Mouse (Mus musculus): Measurements from ENCODE around the gene Cpne8. TPM values are rescaled to one million over a fixed set of nuclear protein-coding genes. Genes with fewer than 3 reads are reported as not detected.
"Not testable (repeated sequence)": the region's sequence is repeated elsewhere in the genome, so short reads cannot be mapped to it uniquely, and the experiment has no call there.

Cpne8 gene
- polyA plus RNA-seq, 1 experiment from 2014 or later = 13.4 TPM

DNA sequence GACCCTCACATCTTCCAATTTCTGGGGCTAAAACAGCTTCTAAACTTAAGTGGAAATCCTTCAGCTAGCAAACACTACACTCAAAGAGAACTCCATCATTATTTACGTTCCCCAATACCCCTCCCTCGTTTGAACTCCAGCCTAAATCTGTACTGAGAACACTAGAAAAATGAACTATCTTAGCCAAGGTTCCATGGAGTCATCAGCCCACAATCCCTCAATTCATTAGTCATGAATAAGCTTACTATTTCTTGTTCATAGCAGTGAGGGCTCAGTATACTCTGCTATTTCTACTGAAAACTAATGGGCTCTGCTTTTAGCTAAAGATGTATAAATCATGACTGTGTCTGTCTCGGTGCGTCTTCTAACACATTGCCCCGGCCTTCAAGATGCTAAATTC lies 55.0 kb downstream of the Cpne8 start:
- ATAC-seq (ENCODE audit: low FRiP score, low TSS enrichment) (no peak), DNase-seq (ENCODE audit: low spot score) (no peak)
- H3K9me3 ChIP-seq (ENCODE audit: control insufficient read depth, low read length) = no peaks in the 10 kb centered on the region
- 53% methylated on average over 5 of the region's 5 CpGs for WGBS
- H3K4me3 ChIP-seq (ENCODE audit: low read depth, low read length) = no peak overlapping the region
- H3K27me3 ChIP-seq (ENCODE audit: control insufficient read depth, insufficient read depth, low read length) = no peaks in the 10 kb centered on the region
- no peak overlapping the region for H3K27ac ChIP-seq (replicated peaks)
- no peaks in the 10 kb centered on the region for H3K4me1 ChIP-seq (replicated peaks; ENCODE audit: control insufficient read depth, insufficient read depth)
- TF ChIP-seq EP300 (optimal IDR thresholded peaks at IDR 0.05) (no peak), CTCF (IDR thresholded peaks at IDR 0.05; ENCODE audit: low read depth) (no peak)
- no peaks in the 10 kb centered on the region for H3K36me3 ChIP-seq (ENCODE audit: control insufficient read depth, insufficient read depth, low read length)
- H3K4me2 ChIP-seq (replicated peaks; ENCODE audit: low read depth) = no peak overlapping the region
- H3K9ac ChIP-seq (ENCODE audit: low read length) = no peak overlapping the region

DNA sequence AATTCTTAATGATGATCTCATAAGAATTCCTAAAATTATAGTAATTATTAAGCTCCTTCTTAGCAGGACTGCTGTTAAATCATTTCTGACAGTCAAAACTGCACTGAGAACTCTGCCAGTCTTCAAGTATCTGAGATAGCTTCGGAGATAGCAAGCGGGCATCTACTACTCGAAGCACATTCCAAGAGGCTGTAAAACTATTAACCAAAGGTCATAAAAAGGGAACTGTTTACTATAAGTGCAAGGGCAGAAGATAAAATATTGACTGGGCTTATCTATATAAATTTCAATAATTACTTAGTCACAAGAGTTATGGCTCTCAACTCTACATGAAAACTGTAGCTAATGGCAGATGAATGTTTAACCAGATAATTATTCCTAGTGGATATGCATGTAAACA lies 57.2 kb downstream of the Cpne8 start:
- Histone ChIP-seq H3K9me3 (ENCODE audit: control insufficient read depth, low read length) (no peaks in the 10 kb centered on the region), H3K4me1 (replicated peaks; ENCODE audit: control insufficient read depth, insufficient read depth) (no peaks in the 10 kb centered on the region), H3K27me3 (ENCODE audit: control insufficient read depth, insufficient read depth, low read length) (no peaks in the 10 kb centered on the region), H3K36me3 (ENCODE audit: control insufficient read depth, insufficient read depth, low read length) (no peaks in the 10 kb centered on the region), H3K4me3 (ENCODE audit: low read depth, low read length) (no peak overlapping the region), H3K27ac (replicated peaks) (no peak overlapping the region), H3K9ac (ENCODE audit: low read length) (no peak overlapping the region), H3K4me2 (replicated peaks; ENCODE audit: low read depth) (no peak overlapping the region)
- ATAC-seq (ENCODE audit: low FRiP score, low TSS enrichment) (no peak), DNase-seq (ENCODE audit: low spot score) (no peak)
- 62% methylated on average over 3 of the region's 3 CpGs for WGBS
- TF ChIP-seq CTCF (IDR thresholded peaks at IDR 0.05; ENCODE audit: low read depth) (no peak), EP300 (optimal IDR thresholded peaks at IDR 0.05) (no peak)

DNA sequence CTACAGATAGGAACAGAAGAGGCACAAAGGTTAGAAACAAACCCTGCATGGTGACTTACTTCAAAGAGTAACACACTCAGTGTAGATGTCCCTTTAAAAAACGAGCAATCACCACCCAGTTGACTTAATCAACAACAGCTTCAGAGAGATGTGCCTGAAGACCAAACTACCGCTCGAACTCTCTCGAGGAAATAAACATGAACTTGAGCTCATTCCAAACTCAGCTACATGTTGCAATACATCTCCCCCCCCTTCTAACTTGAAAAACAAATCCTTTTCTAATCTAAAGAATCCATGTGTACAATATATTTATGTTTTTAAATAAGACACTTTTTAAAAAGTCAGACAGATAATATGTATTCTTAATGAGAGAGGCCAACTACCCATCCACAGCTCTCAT lies 59.5 kb downstream of the Cpne8 start:
- H3K9ac ChIP-seq (ENCODE audit: low read length) = no peak overlapping the region
- DNase-seq (ENCODE audit: low spot score) (no peak), ATAC-seq (ENCODE audit: low FRiP score, low TSS enrichment) (no peak)
- no peak for TF ChIP-seq CTCF (IDR thresholded peaks at IDR 0.05; ENCODE audit: low read depth)
- no peak for TF ChIP-seq EP300 (optimal IDR thresholded peaks at IDR 0.05)
- H3K36me3 ChIP-seq (ENCODE audit: control insufficient read depth, insufficient read depth, low read length) = no peaks in the 10 kb centered on the region
- H3K4me1 ChIP-seq (replicated peaks; ENCODE audit: control insufficient read depth, insufficient read depth) = no peaks in the 10 kb centered on the region
- no peak overlapping the region for H3K4me3 ChIP-seq (ENCODE audit: low read depth, low read length)
- WGBS = 47% methylated on average over 4 of the region's 4 CpGs
- no peaks in the 10 kb centered on the region for H3K27me3 ChIP-seq (ENCODE audit: control insufficient read depth, insufficient read depth, low read length)
- H3K9me3 ChIP-seq (ENCODE audit: control insufficient read depth, low read length) = no peaks in the 10 kb centered on the region
- H3K27ac ChIP-seq (replicated peaks) = no peak overlapping the region
- H3K4me2 ChIP-seq (replicated peaks; ENCODE audit: low read depth) = no peak overlapping the region

DNA sequence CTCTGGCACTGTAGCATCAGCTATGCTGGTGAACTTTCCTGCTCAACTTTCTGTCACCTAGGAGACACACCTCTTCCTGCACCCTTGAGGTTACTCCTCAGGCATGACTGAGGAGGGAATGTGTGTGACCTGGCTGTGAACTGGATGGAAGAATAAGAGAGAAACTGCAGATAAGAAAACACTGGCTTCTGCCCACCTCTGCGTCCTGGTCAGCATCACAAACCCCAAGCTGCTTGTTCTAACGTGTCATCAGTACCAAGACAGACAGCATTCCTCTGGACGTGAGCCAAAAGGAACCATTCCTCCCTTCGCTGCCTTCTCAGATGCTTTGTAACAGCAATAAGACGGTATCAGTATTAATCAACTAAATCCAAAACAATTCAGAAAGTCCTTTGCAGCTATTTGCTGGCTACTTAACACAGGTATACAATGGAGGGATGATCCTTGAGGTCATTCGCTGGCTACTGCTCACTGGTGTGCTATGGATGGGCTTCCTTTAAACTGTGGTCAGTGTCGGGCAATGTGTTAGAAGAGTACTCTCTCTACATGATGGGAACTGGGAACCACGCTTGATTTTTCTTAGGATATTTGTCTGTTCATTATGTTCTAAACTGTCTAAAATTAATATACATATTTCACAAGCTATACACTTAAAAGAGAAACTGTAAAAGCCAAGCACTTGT lies 63.0 kb downstream of the Cpne8 start:
- ATAC-seq (ENCODE audit: low FRiP score, low TSS enrichment) (no peak), DNase-seq (ENCODE audit: low spot score) (no peak)
- Histone ChIP-seq H3K4me3 (ENCODE audit: low read depth, low read length) (no peak overlapping the region), H3K4me1 (replicated peaks; ENCODE audit: control insufficient read depth, insufficient read depth) (no peaks in the 10 kb centered on the region), H3K27ac (replicated peaks) (no peak overlapping the region), H3K9ac (ENCODE audit: low read length) (no peak overlapping the region), H3K27me3 (ENCODE audit: control insufficient read depth, insufficient read depth, low read length) (no peaks in the 10 kb centered on the region), H3K9me3 (ENCODE audit: control insufficient read depth, low read length) (no peaks in the 10 kb centered on the region), H3K4me2 (replicated peaks; ENCODE audit: low read depth) (no peak overlapping the region), H3K36me3 (ENCODE audit: control insufficient read depth, insufficient read depth, low read length) (no peaks in the 10 kb centered on the region)
- no peak for TF ChIP-seq CTCF (IDR thresholded peaks at IDR 0.05; ENCODE audit: low read depth)
- TF ChIP-seq EP300 (optimal IDR thresholded peaks at IDR 0.05) = no peak
- WGBS = 28% methylated on average over 8 of the region's 8 CpGs

DNA sequence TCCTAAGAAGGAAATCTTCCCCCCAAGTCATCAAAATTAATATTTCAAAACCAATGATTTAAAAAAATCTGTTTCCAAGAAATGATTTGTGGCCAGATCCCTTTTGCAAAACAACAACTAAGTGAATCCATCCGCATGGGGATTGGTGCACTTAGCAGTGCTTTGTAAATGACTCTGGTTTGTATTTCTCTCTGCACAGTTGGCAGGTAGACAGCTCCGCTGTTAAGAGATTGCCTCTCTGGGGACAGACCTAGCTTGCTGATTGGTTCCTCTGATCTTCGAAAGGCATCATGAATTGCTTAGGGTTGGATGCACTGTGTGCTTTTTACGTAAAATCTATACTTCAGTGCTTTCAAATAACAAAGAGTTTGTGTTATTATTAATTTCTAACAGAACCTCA lies 68.5 kb downstream of the Cpne8 start:
- H3K4me1 ChIP-seq (replicated peaks; ENCODE audit: control insufficient read depth, insufficient read depth); H3K27me3 ChIP-seq (ENCODE audit: control insufficient read depth, insufficient read depth, low read length); H3K36me3 ChIP-seq (ENCODE audit: control insufficient read depth, insufficient read depth, low read length); H3K27ac ChIP-seq (replicated peaks); H3K4me2 ChIP-seq (replicated peaks; ENCODE audit: low read depth); H3K9me3 ChIP-seq (ENCODE audit: control insufficient read depth, low read length); H3K9ac ChIP-seq (ENCODE audit: low read length); H3K4me3 ChIP-seq (ENCODE audit: low read depth, low read length); DNase-seq (ENCODE audit: low spot score); ATAC-seq (ENCODE audit: low FRiP score, low TSS enrichment): not testable (repeated sequence)
- 81% methylated on average over 4 of the region's 4 CpGs for WGBS

DNA sequence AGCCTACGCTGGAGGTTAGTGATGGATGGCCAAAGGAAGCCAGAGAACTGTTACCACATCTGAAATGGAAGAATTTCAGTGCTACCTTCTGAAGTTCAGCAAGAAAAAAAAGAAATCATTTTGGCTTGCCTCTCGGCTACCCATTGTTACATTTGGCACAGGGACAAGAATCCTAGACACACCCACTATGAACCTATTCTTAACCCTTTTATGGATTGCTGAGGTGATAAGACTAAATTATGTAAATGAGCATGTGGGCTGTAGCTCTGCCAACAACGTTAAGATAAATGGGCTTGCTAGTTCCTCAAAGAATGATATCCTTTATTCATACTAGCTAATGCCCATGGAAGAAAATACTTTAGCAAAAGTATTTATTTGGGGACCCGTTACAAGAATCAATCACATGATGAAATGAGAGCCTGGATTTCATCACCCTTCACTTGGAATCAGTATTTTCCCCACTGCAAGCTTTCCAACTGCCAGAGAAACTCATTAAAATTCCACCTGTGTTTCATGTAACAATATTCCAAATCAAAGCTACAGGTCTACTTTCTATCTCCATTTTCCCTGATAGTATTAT lies 69.3 kb downstream of the Cpne8 start:
- Histone ChIP-seq H3K4me3 (ENCODE audit: low read depth, low read length) (no peak overlapping the region), H3K9me3 (ENCODE audit: control insufficient read depth, low read length) (no peaks in the 10 kb centered on the region), H3K27me3 (ENCODE audit: control insufficient read depth, insufficient read depth, low read length) (no peaks in the 10 kb centered on the region), H3K27ac (replicated peaks) (no peak overlapping the region), H3K9ac (ENCODE audit: low read length) (no peak overlapping the region), H3K4me2 (replicated peaks; ENCODE audit: low read depth) (no peak overlapping the region), H3K36me3 (ENCODE audit: control insufficient read depth, insufficient read depth, low read length) (no peaks in the 10 kb centered on the region), H3K4me1 (replicated peaks; ENCODE audit: control insufficient read depth, insufficient read depth) (no peaks in the 10 kb centered on the region)
- WGBS = 27% methylated on average over 4 of the region's 4 CpGs
- no peak for DNase-seq (ENCODE audit: low spot score)
- no peak for ATAC-seq (ENCODE audit: low FRiP score, low TSS enrichment)
- TF ChIP-seq EP300 (optimal IDR thresholded peaks at IDR 0.05) = no peak
- no peak for TF ChIP-seq CTCF (IDR thresholded peaks at IDR 0.05; ENCODE audit: low read depth)
